Mouse (Mus musculus): Measurements from ENCODE around the gene Cst8.
A peak's percentile ranks its signal among the peaks of the same experiment; 100 is the strongest.
"Not testable (repeated sequence)": the region's sequence is repeated elsewhere in the genome, so short reads cannot be mapped to it uniquely, and the experiment has no call there.

Gene Cst8

GRCm38 (mm10) chr2:148798485-148798884 is at the start of gene Cst8:
TSS of gene Cst8 (plus strand) at chr2:148798785.
- DNase-seq (ENCODE audit: low spot score in 2 of 2), result no peak

- DNase-seq (ENCODE audit: low spot score in 2 of 2), result no peak
These were observed 48.5 kb upstream of the Cst8 start, which contains the start of gene Cstl1 for GRCm38 (mm10) chr2:148750058-148750457. TSS of gene Cstl1 (plus strand) at chr2:148750358.

GRCm38 (mm10) chr2:148751893-148752813 is 46.4 kb upstream of the Cst8 start:
- DNase-seq (ENCODE audit: low spot score in 2 of 2), result peak; percentile 12 to 63

- no peak for DNase-seq (ENCODE audit: low spot score in 2 of 2)
These were observed 44.2 kb upstream of the Cst8 start for GRCm38 (mm10) chr2:148754310-148754846.

- no peak for DNase-seq (ENCODE audit: low spot score in 2 of 2)
These were observed 34.8 kb upstream of the Cst8 start for GRCm38 (mm10) chr2:148763648-148764388.

- not testable (repeated sequence) for DNase-seq (ENCODE audit: low spot score in 2 of 2)
These were observed 27.2 kb upstream of the Cst8 start, which contains the start of gene Cst11 for GRCm38 (mm10) chr2:148771397-148771796. TSS of gene Cst11 (minus strand) at chr2:148771497.

GRCm38 (mm10) chr2:148781709-148782108 is 16.9 kb upstream of the Cst8 start, which contains the start of gene 8030411F24Rik:
TSS of gene 8030411F24Rik (plus strand) at chr2:148782009.
- no peak for DNase-seq (ENCODE audit: low spot score in 2 of 2)

- DNase-seq (ENCODE audit: low spot score in 2 of 2), result no peak
These were observed 9.4 kb upstream of the Cst8 start, which contains the start of gene Cst12 for GRCm38 (mm10) chr2:148789142-148789541. TSS of gene Cst12 (plus strand) at chr2:148789361.

GRCm38 (mm10) chr2:148801491-148801921 is 2.9 kb downstream of the Cst8 start:
- DNase-seq (ENCODE audit: low spot score in 2 of 2), result no peak

- no peak for DNase-seq (ENCODE audit: low spot score in 2 of 2)
These were observed 8.1 kb downstream of the Cst8 start for GRCm38 (mm10) chr2:148806696-148807095.

GRCm38 (mm10) chr2:148819909-148820308 is 21.3 kb downstream of the Cst8 start, which contains the start of gene Cst13:
TSS of gene Cst13 (plus strand) at chr2:148820081.
- DNase-seq (ENCODE audit: low spot score in 2 of 2), result no peak

GRCm38 (mm10) chr2:148825986-148826385 is 27.4 kb downstream of the Cst8 start:
- no peak for DNase-seq (ENCODE audit: low spot score in 2 of 2)

- DNase-seq (ENCODE audit: low spot score in 2 of 2), result no peak
These were observed 36.3 kb downstream of the Cst8 start, which contains the start of gene Cst9 for GRCm38 (mm10) chr2:148834912-148835311. TSS of gene Cst9 (plus strand) at chr2:148835147.

- no peak for DNase-seq (ENCODE audit: low spot score in 2 of 2)
These were observed 39.6 kb downstream of the Cst8 start for GRCm38 (mm10) chr2:148838075-148838777.

- no peak for DNase-seq (ENCODE audit: low spot score in 2 of 2)
These were observed 40.6 kb downstream of the Cst8 start for GRCm38 (mm10) chr2:148839224-148839623.

GRCm38 (mm10) chr2:148851116-148851906 is 52.7 kb downstream of the Cst8 start:
- peak; percentile 10 to 29 for DNase-seq (ENCODE audit: low spot score in 2 of 2)

Measured in thymus, postnatal 10 days (tissue).